Mouse (Mus musculus) stomach, embryonic 16.5 days (tissue): ENCODE results near the gene Mtch1. TPM values are rescaled to one million over a fixed set of nuclear protein-coding genes. Genes with fewer than 3 reads are reported as not detected.
A peak's percentile ranks its signal among the peaks of the same experiment; 100 is the strongest.

Experiments
- ATAC-seq: fragments of 200-750 bp; cut with Nextera tagmentation; 2 replicates; pipeline ENCODE4 v1.8.0; 2017; ENCODE audit warnings: moderate number of reproducible peaks, moderate TSS enrichment; ENCODE audit not compliant: insufficient read depth, low FRiP score
- H3K27ac ChIP-seq: fragments of 300-500 bp; sonication (generic); 2 replicates; pipeline ENCODE4 v1.5.1; 2014; ENCODE audit warnings: low read length
- H3K27me3 ChIP-seq: fragments of 300-500 bp; sonication (generic); 2 replicates; pipeline ENCODE4 v1.6.1; 2014; ENCODE audit warnings: low read length, control low read depth, mixed read lengths; ENCODE audit not compliant: control insufficient read depth, insufficient read depth
- H3K36me3 ChIP-seq: fragments of 300-500 bp; sonication (generic); 2 replicates; pipeline ENCODE4 v1.6.1; 2014; ENCODE audit warnings: low read length; ENCODE audit not compliant: control insufficient read depth, insufficient read depth
- H3K4me1 ChIP-seq: fragments of 300-500 bp; sonication (generic); 2 replicates; pipeline ENCODE4 v1.6.1; 2014; ENCODE audit warnings: low read length, control low read depth, mixed read lengths; ENCODE audit not compliant: control insufficient read depth, insufficient read depth
- H3K4me2 ChIP-seq: fragments of 300-500 bp; sonication (generic); 2 replicates; pipeline ENCODE4 v1.6.1; 2014; ENCODE audit warnings: low read depth, low read length, mixed read lengths
- H3K4me3 ChIP-seq: fragments of 300-500 bp; sonication (generic); replicated peaks from 2 replicates; pipeline ENCODE4 v1.5.1; 2014; ENCODE audit warnings: mild to moderate bottlenecking, low read length
- H3K9ac ChIP-seq: fragments of 300-500 bp; sonication (generic); 2 replicates; pipeline ENCODE4 v1.6.1; 2014; ENCODE audit warnings: low read length
- H3K9me3 ChIP-seq: fragments of 300-500 bp; sonication (generic); replicated peaks from 2 replicates; pipeline ENCODE4 v1.6.1; 2016; ENCODE audit warnings: low read length, control low read depth; ENCODE audit not compliant: control insufficient read depth
- WGBS: fragments of 180-500 bp; shearing (Covaris S2); extraction: QIAGEN DNeasy Blood & Tissue Kit; methylation state at CpG from one replicate; pipeline ENCODE4 v1.1.7; 2014; 5-methylcytosine and 5-hydroxymethylcytosine counted together
- polyA plus RNA-seq: library from polyadenylated mRNA; unstranded; fragments of >200 nt; fragmentation: Nextera tagmentation; extraction: Ambion mirVana; gene quantifications from 2 replicates; pipeline ENCODE4 v1.2.1, GENCODE M21; 2015

Gene Mtch1
- polyA plus RNA-seq, 1 experiment from 2014 or later = 102 TPM

GRCm38 (mm10) chr17:29388978-29389377 lies 41.2 kb upstream of the Mtch1 start:
- 76% methylated on average over 11 of the region's 11 CpGs for WGBS
- Histone ChIP-seq H3K9ac (no peak overlapping the region), H3K4me2 (no peak overlapping the region), H3K27ac (no peak overlapping the region), H3K27me3 (no peaks in the 10 kb centered on the region), H3K9me3 (no peaks in the 10 kb centered on the region), H3K4me3 (no peak overlapping the region), H3K36me3 (no peaks in the 10 kb centered on the region), H3K4me1 (peaks cover 8% of the 10 kb centered on the region; the same call in 1 of the 2 replicates)
- no peak for ATAC-seq

GRCm38 (mm10) chr17:29385746-29386145 lies 38.0 kb upstream of the Mtch1 start:
- no peak overlapping the region for H3K4me3 ChIP-seq
- H3K27me3 ChIP-seq = no peaks in the 10 kb centered on the region
- H3K27ac ChIP-seq = no peak overlapping the region
- H3K9ac ChIP-seq = no peak overlapping the region
- 60% methylated on average over 6 of the region's 6 CpGs for WGBS
- no peak for ATAC-seq
- no peaks in the 10 kb centered on the region for H3K4me1 ChIP-seq
- no peak overlapping the region for H3K4me2 ChIP-seq
- H3K9me3 ChIP-seq = no peaks in the 10 kb centered on the region
- no peaks in the 10 kb centered on the region for H3K36me3 ChIP-seq

DNA sequence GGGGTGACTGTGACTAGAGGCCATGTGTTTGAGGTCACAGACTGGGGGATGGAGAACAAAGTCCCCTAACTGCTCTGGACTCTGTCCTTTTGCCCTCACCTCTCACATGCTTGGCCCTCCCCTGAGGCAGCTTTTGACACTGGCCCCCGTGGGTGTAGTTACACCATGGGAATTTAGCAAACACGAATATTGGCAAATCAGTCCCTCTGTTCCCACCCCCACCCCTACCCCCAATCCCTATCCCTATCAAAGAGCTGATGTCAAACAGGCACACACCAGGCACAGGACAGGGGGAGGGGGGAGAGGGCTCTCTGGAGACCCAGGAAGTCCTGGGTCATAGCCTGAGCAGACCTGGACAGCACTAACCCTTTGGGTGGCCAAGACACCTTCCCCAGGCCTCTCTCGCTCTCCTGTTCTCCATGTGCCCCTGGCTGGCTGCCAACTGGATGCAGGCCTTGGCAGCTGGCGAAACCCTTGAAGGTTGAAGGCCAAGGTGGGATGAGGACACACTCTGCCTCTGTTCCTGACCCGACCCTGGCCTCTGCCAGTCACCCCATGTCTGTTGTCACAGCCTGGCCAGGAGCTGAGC lies 37.2 kb upstream of the Mtch1 start:
- no peak overlapping the region for H3K27ac ChIP-seq
- ATAC-seq = peak; percentile 45; the same call in 1 of the 2 replicates
- no peaks in the 10 kb centered on the region for H3K9me3 ChIP-seq
- H3K27me3 ChIP-seq = no peaks in the 10 kb centered on the region
- no peak overlapping the region for H3K4me3 ChIP-seq
- H3K4me1 ChIP-seq = no peaks in the 10 kb centered on the region
- no peaks in the 10 kb centered on the region for H3K36me3 ChIP-seq
- no peak overlapping the region for H3K4me2 ChIP-seq
- 37% methylated on average over 5 of the region's 5 CpGs for WGBS
- no peak overlapping the region for H3K9ac ChIP-seq

- Histone ChIP-seq H3K9ac (no peak overlapping the region), H3K4me1 (no peaks in the 10 kb centered on the region), H3K36me3 (no peaks in the 10 kb centered on the region), H3K27ac (no peak overlapping the region), H3K4me2 (no peak overlapping the region), H3K27me3 (no peaks in the 10 kb centered on the region), H3K4me3 (no peak overlapping the region), H3K9me3 (no peaks in the 10 kb centered on the region)
- 62% methylated on average over 9 of the region's 9 CpGs for WGBS
- no peak for ATAC-seq
These were observed 36.2 kb upstream of the Mtch1 start for GRCm38 (mm10) chr17:29383923-29384322.

GRCm38 (mm10) chr17:29382417-29382816 lies 34.7 kb upstream of the Mtch1 start:
- Histone ChIP-seq H3K9ac (no peak overlapping the region), H3K4me1 (no peaks in the 10 kb centered on the region), H3K27ac (no peak overlapping the region), H3K27me3 (no peaks in the 10 kb centered on the region), H3K4me2 (no peak overlapping the region), H3K4me3 (no peak overlapping the region), H3K9me3 (no peaks in the 10 kb centered on the region), H3K36me3 (no peaks in the 10 kb centered on the region)
- ATAC-seq = no peak
- 52% methylated on average over 11 of the region's 11 CpGs for WGBS

DNA sequence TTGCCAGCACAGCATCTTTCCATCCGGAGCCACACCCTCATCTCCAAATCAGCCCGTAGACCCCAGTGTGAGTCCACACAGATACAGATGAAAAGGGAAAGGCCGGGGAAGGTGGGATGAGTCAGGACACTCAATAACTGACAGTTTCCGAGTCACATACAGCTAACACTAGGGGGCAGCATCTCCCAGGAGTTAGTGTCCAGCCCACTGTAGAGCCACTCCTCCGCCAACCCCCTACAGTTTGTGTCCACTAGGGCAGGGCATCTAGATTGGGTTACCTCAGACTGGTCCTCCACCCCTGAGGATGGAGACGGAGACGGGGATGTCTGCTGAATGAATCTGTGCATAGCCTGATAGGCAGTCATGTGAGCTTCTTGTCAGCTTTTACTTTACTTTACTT lies 33.7 kb upstream of the Mtch1 start:
- Histone ChIP-seq H3K36me3 (no peaks in the 10 kb centered on the region), H3K4me2 (no peak overlapping the region), H3K4me3 (no peak overlapping the region), H3K27ac (no peak overlapping the region), H3K4me1 (no peaks in the 10 kb centered on the region), H3K9me3 (no peaks in the 10 kb centered on the region), H3K27me3 (no peaks in the 10 kb centered on the region), H3K9ac (no peak overlapping the region)
- ATAC-seq = peak; percentile 81; the same call in 1 of the 2 replicates
- 25% methylated on average over 7 of the region's 7 CpGs for WGBS

DNA sequence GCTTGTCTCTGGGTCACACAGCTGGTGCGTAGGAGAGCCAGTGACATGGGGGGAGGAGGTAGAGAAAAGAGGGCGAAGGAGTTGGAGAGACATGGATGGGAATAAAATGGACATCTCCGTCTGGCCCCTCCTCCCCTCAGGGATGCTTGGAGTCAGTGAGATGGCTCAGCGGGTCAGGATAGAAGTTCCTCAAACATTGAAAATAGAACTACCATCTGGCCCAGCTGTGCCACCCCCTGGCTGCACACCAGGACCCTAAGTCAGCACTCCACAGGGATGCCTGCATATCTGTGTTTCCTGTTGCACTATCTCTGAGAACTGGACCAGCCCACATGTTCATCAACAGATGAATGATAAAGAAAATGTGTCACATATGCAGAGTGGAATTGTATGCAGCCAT lies 32.5 kb upstream of the Mtch1 start:
- no peak for ATAC-seq
- Histone ChIP-seq H3K4me1 (no peaks in the 10 kb centered on the region), H3K9ac (no peak overlapping the region), H3K27ac (no peak overlapping the region), H3K27me3 (no peaks in the 10 kb centered on the region), H3K4me3 (no peak overlapping the region), H3K4me2 (no peak overlapping the region), H3K9me3 (no peaks in the 10 kb centered on the region), H3K36me3 (no peaks in the 10 kb centered on the region)
- WGBS = 71% methylated on average over 4 of the region's 4 CpGs

DNA sequence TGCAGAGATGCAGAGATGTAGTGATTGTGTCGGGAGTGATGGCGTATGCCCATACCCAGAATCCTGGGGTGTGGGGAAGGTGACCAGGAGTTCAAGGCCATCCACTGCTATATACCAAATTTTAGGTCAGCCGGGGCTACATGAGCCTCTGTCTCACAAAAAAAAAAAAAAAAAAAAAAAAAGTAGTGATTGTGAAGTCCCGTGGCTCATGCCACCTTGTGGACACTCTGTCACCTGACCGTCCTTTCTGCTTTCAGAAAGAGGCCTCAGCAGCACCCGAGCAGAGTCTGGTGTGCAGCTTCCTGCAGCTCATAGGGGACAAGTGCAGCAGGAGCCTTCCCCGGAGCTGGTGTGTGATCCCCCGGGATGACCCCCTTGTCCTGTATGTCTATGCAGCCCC lies 30.3 kb upstream of the Mtch1 start:
- H3K4me1 ChIP-seq = no peaks in the 10 kb centered on the region
- ATAC-seq = no peak
- H3K9ac ChIP-seq = no peak overlapping the region
- no peaks in the 10 kb centered on the region for H3K9me3 ChIP-seq
- no peaks in the 10 kb centered on the region for H3K27me3 ChIP-seq
- no peak overlapping the region for H3K4me2 ChIP-seq
- no peaks in the 10 kb centered on the region for H3K36me3 ChIP-seq
- no peak overlapping the region for H3K27ac ChIP-seq
- no peak overlapping the region for H3K4me3 ChIP-seq
- WGBS = 59% methylated on average over 8 of the region's 8 CpGs

DNA sequence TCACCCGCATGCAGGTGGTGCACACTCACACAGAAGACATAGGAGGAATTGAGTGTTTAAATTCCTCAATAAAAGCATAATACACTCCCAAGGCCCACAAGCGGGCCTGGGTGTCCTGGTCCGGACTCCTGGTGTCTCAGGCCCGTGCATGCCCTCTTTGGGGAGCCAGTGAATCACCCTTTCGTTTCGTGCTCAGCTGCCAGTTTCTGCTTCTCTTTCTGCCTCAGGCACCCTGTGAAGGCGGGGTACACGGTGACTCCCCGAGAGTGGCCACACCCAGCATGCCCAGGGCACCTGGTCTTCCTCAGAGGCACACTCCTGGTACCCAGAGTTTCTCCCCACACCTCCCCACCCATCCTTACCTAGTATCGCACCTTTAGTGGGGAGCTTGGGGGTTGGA lies 28.1 kb upstream of the Mtch1 start:
- peak overlapping the region; percentile 64; the same call in 1 of the 2 replicates for H3K27ac ChIP-seq
- no peaks in the 10 kb centered on the region for H3K36me3 ChIP-seq
- H3K27me3 ChIP-seq = no peaks in the 10 kb centered on the region
- H3K4me2 ChIP-seq = no peak overlapping the region
- no peaks in the 10 kb centered on the region for H3K4me1 ChIP-seq
- H3K9ac ChIP-seq = no peak overlapping the region
- no peaks in the 10 kb centered on the region for H3K9me3 ChIP-seq
- ATAC-seq = peak; percentile 37; the same call in 1 of the 2 replicates
- 76% methylated on average over 10 of the region's 10 CpGs for WGBS
- H3K4me3 ChIP-seq = no peak overlapping the region
